Mouse (Mus musculus) left cerebral cortex, adult 18-20 months (tissue): ENCODE results near the gene Naa25. TPM values are rescaled to one million over a fixed set of nuclear protein-coding genes. Genes with fewer than 3 reads are reported as not detected.

Source experiments
- DNase-seq, 2 experiments: peaks; one replicate each; pipeline ENCODE4 v3.0.0; 2021 to 2022; ENCODE audit warnings: low spot score in 2 of 2, mixed read lengths in 1 of 2
- total RNA-seq, 2 experiments: library from RNA; stranded (reverse); gene quantifications; 2 replicates each; pipeline ENCODE4 v1.2.3; 2021

The Naa25 gene
- total RNA-seq, 2 experiments from 2014 or later = 43.2 to 43.4 TPM

DNA sequence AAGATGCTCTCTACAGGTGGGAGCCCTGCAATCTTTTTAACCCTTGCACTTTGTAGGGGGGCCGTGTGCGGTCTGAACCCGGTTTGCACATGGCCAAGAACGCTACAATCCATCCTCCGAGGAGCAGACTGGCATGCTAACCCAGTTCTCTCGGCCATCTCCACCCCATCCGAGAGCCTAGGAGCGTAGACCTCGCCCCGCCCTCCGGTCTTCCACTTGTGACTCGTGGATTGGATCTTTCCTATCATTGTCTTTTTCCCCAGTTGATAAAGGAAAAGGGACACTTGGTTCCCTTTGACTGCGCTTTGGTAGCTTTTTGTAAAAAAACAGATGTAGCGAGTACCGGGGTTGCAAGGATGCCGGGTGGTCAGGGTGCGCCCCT lies 53.9 kb downstream of the Naa25 start, which contains the start of gene Tmem116:
TSS of gene Tmem116 (plus strand) at position 250 of the 382 bp plus-strand sequence.
- no peak for DNase-seq

GRCm38 (mm10) chr5:121452026-121452869 lies 54.5 kb downstream of the Naa25 start, which contains the start of gene Erp29:
Erp29 (minus strand) TSS chr5:121452506.
- DNase-seq = peak; percentile 97 to 98

- DNase-seq = no peak
Measured at GRCm38 (mm10) chr5:121452906-121453305, 55.2 kb downstream of the Naa25 start.

- DNase-seq = no peak
Measured at GRCm38 (mm10) chr5:121453743-121454502, 56.2 kb downstream of the Naa25 start.

DNA sequence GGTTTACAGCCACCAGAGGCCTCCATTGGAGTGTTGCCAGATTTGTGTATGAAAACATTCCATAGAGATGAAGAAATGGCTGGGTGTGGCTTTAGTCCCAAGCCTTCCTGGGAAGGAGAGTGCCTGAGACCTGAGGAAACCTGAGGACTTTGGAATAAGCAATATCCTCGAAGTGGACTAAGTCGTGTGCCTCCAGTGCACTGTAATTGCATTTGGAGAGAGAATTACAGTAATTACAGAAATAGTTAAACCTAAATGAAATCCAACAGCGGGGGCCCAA lies 56.7 kb downstream of the Naa25 start:
- no peak for DNase-seq

DNA sequence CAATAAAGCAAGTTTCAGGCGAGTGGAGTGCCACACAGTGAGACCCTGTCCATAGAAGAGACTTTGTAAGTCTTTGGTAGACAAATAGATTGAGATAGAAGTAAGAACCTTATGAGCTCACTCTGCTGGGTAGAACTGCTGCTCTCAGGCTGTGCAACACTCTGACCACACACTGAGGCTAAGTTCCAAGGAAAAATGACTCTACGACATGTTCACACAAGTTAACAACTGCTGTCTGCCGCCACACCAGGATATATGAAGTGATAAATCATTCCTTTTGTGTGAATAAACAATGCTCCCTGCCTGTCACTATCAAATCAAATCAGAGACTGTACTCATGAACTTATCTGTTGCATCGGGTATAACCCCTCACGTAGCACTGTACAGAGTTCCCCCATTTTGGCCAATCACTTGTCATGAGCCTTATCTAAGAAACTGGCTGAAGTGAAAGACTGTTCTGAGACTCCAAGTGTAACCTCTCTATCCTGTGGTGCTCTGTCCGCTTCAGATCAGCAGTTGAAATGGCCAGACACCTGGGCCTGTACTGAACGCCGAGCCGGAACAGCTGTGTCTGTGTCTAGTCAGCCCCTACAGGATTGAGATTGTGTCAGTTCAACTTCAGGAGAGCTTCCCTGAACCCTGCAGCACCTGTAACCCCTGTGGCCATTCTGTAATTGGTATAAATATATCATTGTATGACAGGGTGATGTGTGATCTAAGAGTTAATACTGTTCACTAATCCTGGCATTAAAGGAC lies 58.0 kb downstream of the Naa25 start:
- DNase-seq = no peak

DNA sequence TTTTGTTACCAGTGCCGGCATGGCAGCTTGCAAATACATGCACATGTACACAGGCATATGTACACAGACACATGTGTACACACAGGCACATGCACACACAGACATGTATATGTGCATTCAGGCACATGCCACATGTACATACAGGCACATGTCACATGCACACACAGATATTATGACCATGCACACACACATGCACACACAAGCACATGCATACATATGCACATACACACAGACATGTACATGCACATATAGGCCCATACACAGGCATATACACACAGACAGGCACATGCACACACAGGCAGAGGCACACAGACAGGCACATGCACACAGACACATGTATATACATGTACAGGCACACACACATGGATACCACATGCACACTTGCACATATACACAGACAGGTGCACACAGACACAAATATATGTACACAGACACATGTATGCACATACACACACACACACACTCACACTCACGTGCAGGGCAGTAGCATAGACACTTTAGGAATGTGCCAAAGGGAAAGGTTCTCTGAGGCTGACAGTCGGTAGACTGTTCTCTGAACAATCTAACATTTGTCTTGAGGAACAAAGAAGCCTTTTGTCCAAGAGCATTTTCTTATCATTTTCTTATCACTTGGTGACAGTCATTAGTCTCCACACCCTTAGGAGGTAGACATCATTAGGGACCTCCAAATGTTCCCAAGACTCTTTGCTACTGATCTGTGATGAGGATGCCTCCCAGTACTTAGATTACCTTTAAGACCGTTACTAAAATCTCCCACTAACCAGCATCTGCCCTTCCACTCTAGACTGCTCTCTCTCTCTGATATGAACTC lies 63.8 kb downstream of the Naa25 start:
- no peak for DNase-seq

GRCm38 (mm10) chr5:121462171-121462502 lies 64.4 kb downstream of the Naa25 start:
- no peak for DNase-seq

DNA sequence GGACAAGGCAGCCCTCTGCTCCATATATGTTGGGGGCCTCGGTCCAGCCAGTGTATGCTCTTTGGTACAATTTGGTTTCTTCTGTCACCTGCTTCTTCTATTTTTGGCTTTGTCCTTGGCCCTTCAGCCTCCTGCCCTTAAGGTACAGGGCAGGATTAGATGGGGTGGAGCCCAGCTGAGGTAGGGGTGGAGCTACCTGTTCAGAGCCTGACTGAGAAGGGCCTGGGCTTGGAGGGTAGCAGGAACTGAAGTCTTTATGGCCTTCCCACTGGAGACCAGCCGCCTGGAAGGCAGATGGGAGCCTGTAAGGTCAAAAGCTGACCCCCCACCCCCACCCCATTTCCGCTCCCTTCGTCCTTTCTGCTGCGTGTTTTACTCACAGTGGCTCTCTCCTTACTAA lies 65.2 kb downstream of the Naa25 start:
- no peak for DNase-seq

DNA sequence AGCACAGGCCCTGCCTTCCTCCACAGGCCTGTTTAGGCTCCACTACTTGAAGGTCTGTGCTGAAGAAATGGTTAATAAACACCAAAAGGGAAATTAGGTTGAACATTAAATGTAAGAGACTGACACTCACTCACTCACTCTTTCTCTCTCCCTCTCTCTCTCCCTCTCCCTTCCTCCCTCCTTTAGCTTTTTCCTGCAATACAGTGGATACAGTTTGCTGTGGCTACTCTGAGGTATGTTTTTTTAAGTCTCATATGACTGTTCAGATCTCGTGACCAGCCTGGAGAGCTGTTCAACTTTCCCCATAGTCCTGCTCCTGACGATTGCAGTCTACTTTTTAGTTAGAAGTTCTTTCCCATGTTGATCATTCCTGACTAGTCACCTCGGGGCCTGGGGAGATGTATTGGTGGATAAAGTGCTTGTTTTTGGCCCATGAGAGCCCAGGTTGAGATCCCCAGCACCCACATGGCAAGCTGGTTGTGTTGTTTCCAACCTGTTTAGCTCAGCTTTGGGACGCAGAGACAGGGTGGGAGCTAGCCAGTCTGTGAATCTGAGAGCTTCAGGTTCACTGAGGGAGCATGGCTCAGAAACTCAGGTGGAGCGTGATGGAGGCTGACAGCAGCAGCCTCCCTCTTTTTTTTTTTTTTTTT lies 66.0 kb downstream of the Naa25 start:
- DNase-seq = no peak

DNA sequence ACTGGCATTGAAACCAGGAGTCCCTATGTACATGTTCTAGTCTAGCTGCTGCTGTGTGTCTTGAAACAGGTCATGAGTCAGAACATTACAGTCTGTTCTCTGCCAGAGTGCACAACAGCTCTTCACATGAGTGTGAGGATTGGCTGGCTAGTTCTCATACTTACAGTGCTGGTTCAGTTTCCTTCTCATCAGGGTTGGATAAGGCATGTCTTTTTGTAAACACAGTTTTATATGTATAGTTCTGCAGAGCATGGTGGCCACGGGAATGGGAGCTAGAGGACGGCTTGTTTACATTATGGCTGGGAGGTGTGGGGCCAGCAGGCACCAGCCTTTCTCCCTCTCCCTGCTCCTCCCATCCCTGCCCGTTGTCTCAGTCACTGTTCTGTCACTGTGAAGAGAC lies 71.8 kb downstream of the Naa25 start:
- no peak for DNase-seq

- DNase-seq = no peak
Measured at GRCm38 (mm10) chr5:121472411-121472810, 74.7 kb downstream of the Naa25 start.

GRCm38 (mm10) chr5:121474610-121475009 lies 76.9 kb downstream of the Naa25 start:
- no peak for DNase-seq

DNA sequence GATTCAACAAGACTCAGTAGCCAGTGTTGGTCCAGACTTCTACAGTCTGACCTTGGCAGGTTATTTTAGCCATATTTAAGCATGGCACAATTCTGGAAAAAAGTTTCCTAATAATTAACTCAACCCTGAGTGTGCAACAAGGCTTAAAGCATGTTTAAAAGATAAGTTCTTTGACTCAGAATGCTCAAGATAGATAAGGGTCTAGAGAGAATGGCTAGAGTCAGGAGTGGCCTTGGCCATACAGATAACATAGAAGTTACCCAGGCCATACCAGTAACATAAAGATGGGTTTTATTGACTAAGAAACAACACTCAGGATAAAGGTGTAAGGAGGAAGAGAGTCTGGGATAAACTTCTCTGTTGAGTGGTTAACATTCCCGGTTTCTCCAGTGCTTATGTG lies 78.3 kb downstream of the Naa25 start:
- DNase-seq = no peak

DNA sequence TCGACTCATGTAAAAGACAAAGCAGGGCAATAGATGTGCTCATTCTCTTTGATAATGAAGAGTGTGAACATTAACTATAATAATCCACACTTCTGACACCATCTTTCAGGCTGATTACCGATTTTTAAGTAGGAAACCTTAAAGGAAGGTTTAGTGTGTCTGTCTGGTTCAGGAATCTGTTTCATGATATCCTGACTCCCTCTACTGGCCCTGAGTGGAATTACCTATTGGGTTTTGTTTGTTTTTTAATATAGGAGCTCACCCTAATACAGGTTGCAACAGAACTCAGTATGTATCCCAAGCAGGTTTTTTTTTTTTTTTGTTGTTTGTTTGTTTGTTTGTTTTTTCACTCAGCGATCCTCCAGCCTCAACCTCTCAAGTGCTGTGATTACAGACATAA lies 79.9 kb downstream of the Naa25 start:
- no peak for DNase-seq

- DNase-seq = no peak
Measured at GRCm38 (mm10) chr5:121484801-121485200, 87.1 kb downstream of the Naa25 start.

DNA sequence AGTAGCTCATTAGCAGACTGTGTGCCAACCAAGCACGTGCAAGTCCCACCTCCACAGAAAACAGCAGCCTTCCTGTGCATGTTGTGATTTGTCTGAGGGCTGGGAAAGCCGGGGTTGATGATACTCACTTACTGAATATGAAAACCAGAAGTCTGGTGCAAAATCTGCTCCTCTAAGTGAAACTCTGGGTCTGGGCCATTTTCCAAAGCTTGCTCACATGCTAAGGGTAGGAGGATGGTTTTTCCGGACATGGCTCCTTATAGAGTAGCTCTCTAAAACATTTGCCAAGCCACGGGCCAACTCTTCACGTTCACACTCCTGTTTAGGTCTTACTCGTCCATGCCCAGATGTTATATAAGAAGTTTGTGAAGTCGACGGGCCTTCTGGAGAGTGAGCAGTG lies 95.6 kb downstream of the Naa25 start:
- peak; percentile 72 to 82 for DNase-seq
